In genomic region chr6:136241574-136242311, GRCm38 (mm10) we compare ENCODE assay signal across 13 mouse cellular contexts.
DNase-seq lines count a peak whose midpoint lies in the region; ATAC-seq and TF ChIP-seq lines count a peak whose summit lies in the region.
"Had no signal": no experiment of that assay in that cellular context is flagged by ENCODE, and none has a peak within 500 bp of the region (broad histone marks: within the 10 kb centered on the region; RNA-seq: fewer than 3 reads in every experiment).

No protein-coding gene starts in this region.

- ATAC-seq in hindbrain, embryonic 15.5 days (ENCODE audit: low FRiP score, low read depth): no peak
- ATAC-seq in intestine, embryonic 16.5 days: no peak
- ATAC-seq: CD4-positive, CD25-positive, alpha-beta regulatory T cell, adult 4 months had no signal

- WGBS in hindbrain, embryonic 15.5 days: 42% methylated on average over 10 of the region's 10 CpGs
- 55% methylated on average over 10 of the region's 10 CpGs for WGBS in intestine, embryonic 16.5 days

- no peak overlapping the region for H3K9ac ChIP-seq in hindbrain, embryonic 15.5 days
- H3K9ac ChIP-seq in intestine, embryonic 16.5 days (ENCODE audit: low read depth, low read length): no peak overlapping the region
- H3K9ac ChIP-seq: heart, embryonic 13.5 days; liver, embryonic 14.5 days had no signal

- peak overlapping the region; percentile 40; the same call in 1 of the 2 replicates for H3K27ac ChIP-seq in hindbrain, embryonic 15.5 days (replicated peaks)
- no peak overlapping the region for H3K27ac ChIP-seq in intestine, embryonic 16.5 days (ENCODE audit: low read length)
- H3K27ac ChIP-seq: heart, embryonic 13.5 days; liver, embryonic 14.5 days had no signal

- peaks cover 16% of the 10 kb centered on the region; the same call in 1 of the 2 replicates for H3K4me1 ChIP-seq in hindbrain, embryonic 15.5 days (replicated peaks)
- no peaks in the 10 kb centered on the region for H3K4me1 ChIP-seq in intestine, embryonic 16.5 days (ENCODE audit: control insufficient read depth, insufficient read depth, low read length)
- H3K4me1 ChIP-seq: heart, embryonic 13.5 days had no signal

- no peaks in the 10 kb centered on the region for H3K9me3 ChIP-seq in hindbrain, embryonic 15.5 days
- no peaks in the 10 kb centered on the region for H3K9me3 ChIP-seq in intestine, embryonic 16.5 days (ENCODE audit: control insufficient read depth, low read length)
- H3K9me3 ChIP-seq: heart, embryonic 13.5 days had no signal

- peak overlapping the region; percentile 9; the same call in 1 of the 2 replicates for H3K4me2 ChIP-seq in hindbrain, embryonic 15.5 days
- no peak overlapping the region for H3K4me2 ChIP-seq in intestine, embryonic 16.5 days (ENCODE audit: low read depth, low read length)
- H3K4me2 ChIP-seq: heart, embryonic 13.5 days had no signal

- no peaks in the 10 kb centered on the region for H3K27me3 ChIP-seq in hindbrain, embryonic 15.5 days
- H3K27me3 ChIP-seq in intestine, embryonic 16.5 days (replicated peaks; ENCODE audit: control insufficient read depth, insufficient read depth, low read length): no peaks in the 10 kb centered on the region
- H3K27me3 ChIP-seq: heart, embryonic 13.5 days had no signal

- peak; percentile 39 for DNase-seq in heart, adult 11 months
- DNase-seq in heart, adult 9 months (ENCODE audit: low spot score in 2 of 2): no peak
- DNase-seq in brain, embryonic 14.5 days (ENCODE audit: low read depth): peak; percentile 26
- peak; percentile 12 for DNase-seq in mesoderm, embryonic 11.5 days (ENCODE audit: low read depth, low spot score)
- DNase-seq in urinary bladder, postnatal 14 days (ENCODE audit: low spot score): no peak
- DNase-seq in spleen, adult 12 weeks (ENCODE audit: low spot score): no peak
- DNase-seq: spleen, adult 18-20 months; thymus, postnatal 25 days had no signal

- TF ChIP-seq CTCF in brain, embryonic 14.5 days (IDR thresholded peaks at IDR 0.05; ENCODE audit: borderline replicate concordance, extremely low read depth, insufficient read depth, insufficient read length): no peak

- H3K36me3 ChIP-seq in hindbrain, embryonic 15.5 days: no peaks in the 10 kb centered on the region
- H3K36me3 ChIP-seq in intestine, embryonic 16.5 days (ENCODE audit: control insufficient read depth, insufficient read depth, low read length): no peaks in the 10 kb centered on the region
- H3K36me3 ChIP-seq: heart, embryonic 13.5 days had no signal

- TF ChIP-seq POLR2A in brain, embryonic 14.5 days (IDR thresholded peaks at IDR 0.05; ENCODE audit: borderline replicate concordance, extremely low read depth, insufficient read depth, insufficient read length, poor library complexity, severe bottlenecking): no peak

- H3K4me3 ChIP-seq in hindbrain, embryonic 15.5 days: no peak overlapping the region
- H3K4me3 ChIP-seq in intestine, embryonic 16.5 days (ENCODE audit: low read length): no peak overlapping the region
- H3K4me3 ChIP-seq: heart, embryonic 13.5 days had no signal

Comparison
In these comparisons a context has a peak if more than half of its experiments do, and no peak if none do; other contexts are left out.
1. DNase-seq: peak in heart, adult 11 months (single experiment), brain, embryonic 14.5 days (single experiment) and mesoderm, embryonic 11.5 days (single experiment); none in heart, adult 9 months (0 of 2), urinary bladder, postnatal 14 days (single experiment) and spleen, adult 12 weeks (single experiment).